Mouse (Mus musculus) spleen, adult 2 months (tissue): ENCODE measurements around the gene Racgap1. TPM values are rescaled to one million over a fixed set of nuclear protein-coding genes. Genes with fewer than 3 reads are reported as not detected.

ENCODE experiments used
- DNase-seq, 2 experiments: peaks; one replicate each; pipeline versions ENCODE4 v3.0.0 to v3.0.0-alpha.2; 2012 to 2021; ENCODE audit warnings: low spot score in 2 of 2, low read depth in 1 of 2
- H3K27ac ChIP-seq: fragments of 200-500 bp; 2 replicates; pipeline ENCODE4 v1.5.1; 2012; ENCODE audit warnings: low read length, inconsistent platforms; ENCODE audit not compliant: insufficient read depth
- H3K27me3 ChIP-seq: fragments of 200-500 bp; 2 replicates; pipeline ENCODE4 v1.6.1; 2012; ENCODE audit warnings: mild to moderate bottlenecking, moderate library complexity, low read length, inconsistent platforms; ENCODE audit not compliant: control insufficient read depth, insufficient read depth
- H3K36me3 ChIP-seq: fragments of 200-500 bp; 2 replicates; pipeline ENCODE4 v1.6.1; 2012; ENCODE audit warnings: mild to moderate bottlenecking, low read length, inconsistent platforms; ENCODE audit not compliant: control insufficient read depth, insufficient read depth
- H3K4me1 ChIP-seq: fragments of 200-500 bp; 2 replicates; pipeline ENCODE4 v1.6.1; 2011; ENCODE audit warnings: inconsistent platforms; ENCODE audit not compliant: control insufficient read depth, insufficient read depth, insufficient read length
- H3K4me3 ChIP-seq: fragments of 200-500 bp; 2 replicates; pipeline ENCODE4 v1.5.1; 2011; ENCODE audit warnings: mild to moderate bottlenecking, inconsistent platforms; ENCODE audit not compliant: insufficient read depth, insufficient read length; ENCODE audit errors: extremely low read depth
- CTCF ChIP-seq: fragments of 200-500 bp; IDR thresholded peaks from 2 replicates; pipeline ENCODE4 v1.5.1; 2011; ENCODE audit warnings: mild to moderate bottlenecking, inconsistent platforms; ENCODE audit not compliant: insufficient read depth, insufficient read length, insufficient replicate concordance; ENCODE audit errors: extremely low read depth
- POLR2A ChIP-seq: fragments of 200-500 bp; IDR thresholded peaks from 2 replicates; pipeline ENCODE4 v1.6.1; 2011; ENCODE audit warnings: low read depth, low read length, inconsistent platforms
- WGBS: fragments of 180-500 bp; shearing (Covaris S2); methylation state at CpG from one replicate; pipeline ENCODE4 v1.1.7; 2018; 5-methylcytosine and 5-hydroxymethylcytosine counted together
- polyA plus RNA-seq: library from polyadenylated mRNA; depleted of rRNA; stranded (reverse); fragments of >200 nt; gene quantifications from 2 replicates; pipeline ENCODE4 v1.2.3, GENCODE M21; 2012

The Racgap1 gene
- polyA plus RNA-seq, 1 experiment, result 12.7 TPM

DNA sequence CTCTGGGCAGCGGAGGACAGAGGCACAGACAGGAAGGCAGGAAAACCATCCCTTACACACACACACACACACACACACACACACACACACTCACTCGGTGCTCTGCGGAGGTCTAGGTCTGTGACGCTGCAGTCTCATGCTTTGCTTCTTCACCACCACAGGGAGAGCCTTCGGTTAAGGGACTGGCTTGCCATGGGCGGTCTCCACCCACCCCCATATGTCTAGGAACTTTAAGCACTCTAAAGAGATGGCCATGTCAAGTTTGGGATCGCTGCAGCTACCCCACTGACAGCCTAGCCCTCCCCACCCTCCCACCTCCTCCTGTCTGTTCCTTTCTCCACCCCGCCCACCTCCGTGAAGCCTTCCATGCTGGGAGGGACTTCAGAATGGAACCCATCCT, 4.5 kb upstream of the Racgap1 start:
- DNase-seq, result no peak
- TF ChIP-seq CTCF (no peak), POLR2A (no peak)
- H3K27ac ChIP-seq, result no peak overlapping the region
- H3K36me3 ChIP-seq, result no peaks in the 10 kb centered on the region
- no peaks in the 10 kb centered on the region; the same call in 1 of the 2 replicates for H3K4me1 ChIP-seq
- peaks cover 5% of the 10 kb centered on the region for H3K27me3 ChIP-seq
- 67% methylated on average over 9 of the region's 9 CpGs for WGBS
- H3K4me3 ChIP-seq, result no peak overlapping the region

DNA sequence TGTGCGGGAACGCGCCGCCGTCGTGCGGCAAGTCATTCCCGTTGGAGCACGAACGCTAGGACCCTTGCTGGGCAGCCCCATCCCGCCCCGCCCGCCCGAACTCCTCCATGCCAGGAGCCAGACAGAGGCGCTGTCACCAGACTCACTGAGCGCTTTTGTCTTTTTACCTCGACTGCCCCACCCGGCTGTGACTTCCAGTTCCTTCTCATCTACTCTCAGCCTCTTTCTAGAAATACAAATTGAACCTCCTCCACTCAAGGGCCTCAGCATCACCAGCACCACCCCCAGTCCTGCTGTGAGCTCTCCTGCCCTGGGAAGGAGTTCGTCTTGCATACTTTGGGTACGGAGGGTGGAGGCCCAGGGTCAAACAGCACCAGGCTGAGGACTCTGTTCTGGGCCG, 2.4 kb upstream of the Racgap1 start:
- no peak for DNase-seq
- H3K27me3 ChIP-seq, result peaks cover 5% of the 10 kb centered on the region
- peaks cover 5% of the 10 kb centered on the region for H3K4me1 ChIP-seq
- no peaks in the 10 kb centered on the region for H3K36me3 ChIP-seq
- H3K4me3 ChIP-seq, result no peak overlapping the region
- WGBS, result 18% methylated on average over 21 of the region's 21 CpGs
- H3K27ac ChIP-seq, result no peak overlapping the region
- TF ChIP-seq POLR2A (no peak), CTCF (no peak)

DNA sequence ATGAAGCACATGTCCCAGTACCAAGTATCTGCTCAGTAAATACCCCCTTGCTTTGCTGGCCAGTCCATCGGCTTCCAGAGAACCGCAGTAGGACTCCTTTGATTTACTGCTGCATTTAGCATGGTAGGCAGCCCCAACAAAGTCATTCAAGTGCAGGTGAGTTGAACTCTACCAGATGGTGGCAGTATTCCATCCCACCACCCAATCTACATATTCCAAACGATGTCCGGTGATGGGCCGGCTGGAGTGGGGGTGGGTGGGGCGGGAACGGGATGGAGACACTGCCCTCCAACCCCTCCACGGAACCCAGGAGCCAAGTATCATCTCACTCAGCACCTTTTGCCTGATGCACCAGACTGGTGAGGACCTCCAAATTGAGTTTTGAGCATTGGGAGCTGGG, 1.8 kb upstream of the Racgap1 start:
- Histone ChIP-seq H3K4me1 (peaks cover 5% of the 10 kb centered on the region), H3K27me3 (peaks cover 5% of the 10 kb centered on the region), H3K4me3 (no peak overlapping the region), H3K36me3 (no peaks in the 10 kb centered on the region), H3K27ac (no peak overlapping the region)
- WGBS, result 20% methylated on average over 8 of the region's 8 CpGs
- TF ChIP-seq POLR2A, result no peak
- no peak for TF ChIP-seq CTCF
- DNase-seq, result no peak

DNA sequence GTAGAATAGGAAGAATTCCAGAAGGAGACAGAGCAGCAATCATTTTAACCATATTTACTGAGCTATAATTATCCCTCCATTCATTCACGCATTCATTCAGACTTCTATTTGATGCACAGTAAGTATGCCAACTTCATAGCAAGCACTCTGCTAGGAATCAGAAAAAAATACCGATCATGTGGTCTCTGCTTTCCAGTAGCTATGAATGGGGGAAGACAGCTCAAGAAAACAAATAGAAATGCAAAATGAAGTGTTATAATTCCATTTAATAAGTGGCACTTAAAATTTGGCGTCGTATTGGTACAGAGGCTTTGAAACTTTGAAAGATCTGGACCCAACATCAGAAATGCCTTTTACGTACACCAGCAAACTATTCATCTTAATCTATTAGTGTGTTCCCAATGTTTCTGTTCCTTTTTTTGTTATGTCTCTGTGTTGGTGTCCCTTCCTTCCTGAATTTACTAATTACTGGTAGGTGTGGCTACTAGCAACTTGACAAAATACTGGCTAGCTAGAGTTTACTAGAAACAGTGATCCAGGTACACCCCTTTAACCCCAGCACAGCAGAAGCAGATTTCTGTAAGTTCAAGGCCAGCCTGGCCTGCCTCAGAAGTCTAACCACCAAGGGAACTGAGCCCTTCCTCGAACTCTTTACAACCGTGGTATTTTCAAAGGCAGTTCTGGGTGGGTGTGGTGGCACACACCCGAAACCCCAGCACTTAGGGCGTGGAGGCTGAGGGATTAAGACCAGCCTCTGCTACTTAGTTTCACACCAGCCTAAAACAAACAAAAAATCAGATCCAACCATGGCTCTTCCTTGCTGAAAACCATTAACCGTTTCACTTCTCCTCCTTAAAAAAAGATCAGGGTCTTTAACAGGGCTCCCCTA, 772 bp upstream of the Racgap1 start:
- Histone ChIP-seq H3K36me3 (no peaks in the 10 kb centered on the region), H3K4me3 (no peak overlapping the region), H3K27me3 (peaks cover 5% of the 10 kb centered on the region), H3K4me1 (peaks cover 5% of the 10 kb centered on the region), H3K27ac (no peak overlapping the region)
- TF ChIP-seq CTCF, result no peak
- TF ChIP-seq POLR2A, result no peak
- no peak for DNase-seq
- WGBS, result 59% methylated on average over 10 of the region's 10 CpGs

DNA sequence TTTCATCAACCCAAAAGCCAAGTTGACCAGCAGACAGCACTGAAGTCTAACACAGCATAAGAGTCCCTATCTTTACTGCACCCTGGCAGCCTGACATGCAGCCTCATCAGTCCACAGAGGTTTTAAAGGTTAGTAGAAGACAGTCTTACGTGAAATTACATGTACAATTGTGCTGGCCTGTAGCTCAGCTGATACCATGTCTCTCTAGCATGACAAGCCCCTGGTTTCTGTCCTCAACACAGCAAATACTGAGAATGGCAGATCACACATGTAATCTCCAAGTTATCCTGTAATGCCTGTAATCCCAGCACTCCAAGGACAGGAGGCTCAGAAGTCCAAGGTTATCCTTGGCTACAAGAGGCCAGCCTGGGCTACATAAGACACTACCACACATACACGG, 1.2 kb downstream of the Racgap1 start:
- H3K36me3 ChIP-seq, result no peaks in the 10 kb centered on the region
- H3K27ac ChIP-seq, result no peak overlapping the region
- no peak for DNase-seq
- TF ChIP-seq POLR2A (no peak), CTCF (no peak)
- peak overlapping the region; percentile 16; the same call in 1 of the 2 replicates for H3K4me3 ChIP-seq
- peaks cover 5% of the 10 kb centered on the region; the same call in 1 of the 2 replicates for H3K27me3 ChIP-seq
- WGBS, result 50% methylated on average over 2 of the region's 2 CpGs
- H3K4me1 ChIP-seq, result peaks cover 5% of the 10 kb centered on the region

DNA sequence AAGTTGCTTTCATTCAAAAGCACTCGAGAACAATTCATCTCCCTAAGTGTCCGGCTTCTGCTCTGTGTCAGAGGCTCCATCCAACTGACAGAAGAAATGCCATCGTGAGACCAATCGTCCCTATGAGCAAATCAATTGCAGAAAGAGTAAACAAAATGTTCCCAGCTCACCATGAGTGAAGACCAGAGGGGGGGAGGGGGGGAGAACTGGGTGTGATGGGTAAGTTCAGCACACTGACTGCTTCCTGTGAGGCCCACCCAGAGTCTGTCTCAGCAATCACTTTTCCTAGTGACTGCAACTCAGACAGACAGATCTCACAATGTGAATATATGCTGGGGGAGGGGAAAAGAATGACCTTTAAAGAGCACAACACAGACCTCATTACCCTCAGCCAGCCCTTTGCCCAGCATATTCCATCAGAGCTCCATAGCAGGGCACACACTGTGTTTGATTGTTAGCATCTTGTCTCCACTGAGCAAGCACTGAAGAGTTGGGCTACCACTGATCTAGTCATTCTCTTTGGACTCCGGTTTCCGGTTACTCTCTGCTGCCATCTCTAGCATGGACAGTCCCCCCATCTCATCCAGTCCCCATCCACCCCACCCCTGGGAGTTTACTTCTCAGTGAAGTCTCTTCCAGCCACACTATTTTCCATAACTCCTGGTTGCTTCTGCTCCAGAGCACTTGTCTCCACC, 2.2 kb downstream of the Racgap1 start:
- Histone ChIP-seq H3K4me3 (no peak overlapping the region), H3K4me1 (peaks cover 5% of the 10 kb centered on the region), H3K27ac (peak overlapping the region; percentile 15; the same call in 1 of the 2 replicates), H3K27me3 (peaks cover 5% of the 10 kb centered on the region; the same call in 1 of the 2 replicates), H3K36me3 (no peaks in the 10 kb centered on the region)
- 69% methylated on average over 6 of the region's 6 CpGs for WGBS
- DNase-seq, result no peak
- TF ChIP-seq POLR2A (no peak), CTCF (no peak)

DNA sequence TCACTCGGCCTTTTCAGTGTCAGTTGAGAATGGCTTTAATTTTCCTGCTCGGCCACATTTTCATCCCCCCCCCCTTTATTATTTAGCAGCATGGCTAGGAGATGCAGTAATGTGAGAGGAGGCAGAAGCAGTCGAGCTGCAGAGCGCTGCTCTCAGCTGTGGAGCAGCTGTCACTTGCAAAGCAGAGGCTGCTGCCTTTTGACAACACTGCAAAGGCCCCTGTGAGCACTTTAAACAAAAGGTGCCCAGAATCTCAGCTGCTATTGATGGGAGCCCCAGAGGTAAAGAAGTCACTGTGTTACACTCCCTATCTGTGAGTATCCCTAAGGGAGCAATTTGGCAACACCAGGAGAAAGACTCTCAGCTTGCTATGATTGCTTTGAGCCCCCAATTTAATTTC, 3.1 kb downstream of the Racgap1 start:
- peaks cover 5% of the 10 kb centered on the region for H3K4me1 ChIP-seq
- no peak for TF ChIP-seq POLR2A
- no peak for TF ChIP-seq CTCF
- no peak for DNase-seq
- WGBS, result 78% methylated on average over 4 of the region's 4 CpGs
- no peak overlapping the region for H3K4me3 ChIP-seq
- no peaks in the 10 kb centered on the region for H3K27me3 ChIP-seq
- no peak overlapping the region for H3K27ac ChIP-seq
- no peaks in the 10 kb centered on the region for H3K36me3 ChIP-seq
